Mouse (Mus musculus): ENCODE results near the gene BC067074. TPM values are rescaled to one million over a fixed set of nuclear protein-coding genes. Genes with fewer than 3 reads are reported as not detected.

BC067074 gene
- polyA plus RNA-seq, 1 experiment from 2014 or later: 0.89 TPM

- Histone ChIP-seq H3K27me3 (ENCODE audit: control insufficient read depth, insufficient read depth, low read length) (no peaks in the 10 kb centered on the region), H3K4me1 (replicated peaks; ENCODE audit: control insufficient read depth, insufficient read depth) (0 out of 2 replicates have a peak, but pooled peaks cover 2% of the 10 kb centered on the region), H3K36me3 (ENCODE audit: control insufficient read depth, insufficient read depth, low read length) (no peaks in the 10 kb centered on the region), H3K27ac (replicated peaks) (no peak overlapping the region), H3K9ac (ENCODE audit: low read length) (no peak overlapping the region), H3K4me3 (ENCODE audit: low read depth, low read length) (no peak overlapping the region), H3K9me3 (ENCODE audit: control insufficient read depth, low read length) (0 out of 2 replicates have a peak, but pooled peaks cover 2% of the 10 kb centered on the region), H3K4me2 (replicated peaks; ENCODE audit: low read depth) (no peak overlapping the region)
- DNase-seq (ENCODE audit: low spot score) (peak; percentile 4), ATAC-seq (ENCODE audit: low FRiP score, low TSS enrichment) (no peak)
- WGBS: 74% methylated on average over 12 of the region's 12 CpGs
- no peak for TF ChIP-seq EP300 (optimal IDR thresholded peaks at IDR 0.05)
- TF ChIP-seq CTCF (IDR thresholded peaks at IDR 0.05; ENCODE audit: low read depth): no peak
Observed at GRCm38 (mm10) chr13:113373291-113374083, 80.5 kb downstream of the BC067074 start.

DNA sequence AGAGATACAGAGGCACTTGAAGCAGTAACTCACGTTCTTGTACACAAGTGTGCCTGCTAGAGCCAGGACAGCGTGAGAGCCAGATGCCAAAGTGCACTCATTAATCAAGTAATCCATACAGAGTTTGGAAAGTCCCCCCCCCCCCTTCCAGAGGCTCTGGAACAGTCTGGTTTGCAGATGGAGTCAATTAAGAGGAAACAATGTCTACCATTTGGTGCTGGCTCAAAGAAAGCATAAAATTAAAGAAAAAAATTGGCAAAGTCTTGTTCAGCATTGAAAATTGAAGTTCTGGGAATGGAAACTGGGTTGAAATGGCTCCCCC, 81.1 kb downstream of the BC067074 start:
- ATAC-seq (ENCODE audit: low FRiP score, low TSS enrichment): no peak
- TF ChIP-seq CTCF (IDR thresholded peaks at IDR 0.05; ENCODE audit: low read depth): no peak
- no peak for TF ChIP-seq EP300 (optimal IDR thresholded peaks at IDR 0.05)
- Histone ChIP-seq H3K4me3 (ENCODE audit: low read depth, low read length) (no peak overlapping the region), H3K36me3 (ENCODE audit: control insufficient read depth, insufficient read depth, low read length) (no peaks in the 10 kb centered on the region), H3K9ac (ENCODE audit: low read length) (no peak overlapping the region), H3K9me3 (ENCODE audit: control insufficient read depth, low read length) (0 out of 2 replicates have a peak, but pooled peaks cover 2% of the 10 kb centered on the region), H3K4me1 (replicated peaks; ENCODE audit: control insufficient read depth, insufficient read depth) (0 out of 2 replicates have a peak, but pooled peaks cover 2% of the 10 kb centered on the region), H3K27ac (replicated peaks) (no peak overlapping the region), H3K4me2 (replicated peaks; ENCODE audit: low read depth) (no peak overlapping the region), H3K27me3 (ENCODE audit: control insufficient read depth, insufficient read depth, low read length) (no peaks in the 10 kb centered on the region)
- DNase-seq (ENCODE audit: low spot score): no peak
- WGBS: 38% methylated on average over 2 of the region's 2 CpGs

- WGBS: 89% methylated on average over 7 of the region's 7 CpGs
- H3K9me3 ChIP-seq (ENCODE audit: control insufficient read depth, low read length): 0 out of 2 replicates have a peak, but pooled peaks cover 2% of the 10 kb centered on the region
Observed at GRCm38 (mm10) chr13:113377631-113378030, 84.7 kb downstream of the BC067074 start.

DNA sequence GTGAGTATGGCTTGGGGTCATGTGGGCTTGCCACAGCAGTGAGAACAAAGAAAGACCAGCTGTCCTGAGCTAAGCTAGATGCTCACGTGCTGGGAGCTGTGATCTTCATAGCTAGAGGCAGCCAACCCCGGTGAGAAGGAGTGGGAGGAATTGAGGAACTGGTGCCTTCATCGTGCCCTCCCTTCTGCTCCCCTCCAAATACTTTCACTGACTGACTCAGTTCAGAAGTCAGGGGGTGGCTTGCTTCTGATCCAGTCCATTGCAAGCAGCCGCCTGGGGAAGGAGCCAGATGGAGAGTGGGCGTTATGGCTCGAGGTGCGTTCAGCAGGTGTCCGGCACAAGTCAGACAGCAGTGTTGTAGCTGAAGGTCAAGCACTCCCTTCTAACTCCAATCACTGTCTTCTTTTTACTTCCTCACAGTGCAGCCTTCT, 86.0 kb downstream of the BC067074 start:
- peak; percentile 13 for DNase-seq (ENCODE audit: low spot score)
- no peak overlapping the region for H3K4me2 ChIP-seq (replicated peaks; ENCODE audit: low read depth)
- TF ChIP-seq EP300 (optimal IDR thresholded peaks at IDR 0.05): no peak
- TF ChIP-seq CTCF (IDR thresholded peaks at IDR 0.05; ENCODE audit: low read depth): no peak
- no peaks in the 10 kb centered on the region for H3K4me1 ChIP-seq (replicated peaks; ENCODE audit: control insufficient read depth, insufficient read depth)
- no peaks in the 10 kb centered on the region for H3K9me3 ChIP-seq (ENCODE audit: control insufficient read depth, low read length)
- H3K36me3 ChIP-seq (ENCODE audit: control insufficient read depth, insufficient read depth, low read length): no peaks in the 10 kb centered on the region
- H3K27ac ChIP-seq (replicated peaks): no peak overlapping the region
- no peak overlapping the region for H3K9ac ChIP-seq (ENCODE audit: low read length)
- no peak for ATAC-seq (ENCODE audit: low FRiP score, low TSS enrichment)
- no peaks in the 10 kb centered on the region for H3K27me3 ChIP-seq (ENCODE audit: control insufficient read depth, insufficient read depth, low read length)
- 78% methylated on average over 8 of the region's 8 CpGs for WGBS
- no peak overlapping the region for H3K4me3 ChIP-seq (ENCODE audit: low read depth, low read length)

More at GRCm38 (mm10) chr13:113377631-113378030, 84.7 kb downstream of the BC067074 start:
- no peak for ATAC-seq (ENCODE audit: low FRiP score, low TSS enrichment)
- Histone ChIP-seq H3K4me1 (replicated peaks; ENCODE audit: control insufficient read depth, insufficient read depth) (no peaks in the 10 kb centered on the region), H3K4me3 (ENCODE audit: low read depth, low read length) (no peak overlapping the region), H3K4me2 (replicated peaks; ENCODE audit: low read depth) (no peak overlapping the region), H3K36me3 (ENCODE audit: control insufficient read depth, insufficient read depth, low read length) (no peaks in the 10 kb centered on the region), H3K9ac (ENCODE audit: low read length) (no peak overlapping the region), H3K27ac (replicated peaks) (no peak overlapping the region), H3K27me3 (ENCODE audit: control insufficient read depth, insufficient read depth, low read length) (no peaks in the 10 kb centered on the region)
- DNase-seq (ENCODE audit: low spot score): no peak
- TF ChIP-seq CTCF (IDR thresholded peaks at IDR 0.05; ENCODE audit: low read depth) (no peak), EP300 (optimal IDR thresholded peaks at IDR 0.05) (no peak)

GRCm38 (mm10) chr13:113379766-113380309, 86.9 kb downstream of the BC067074 start:
- H3K36me3 ChIP-seq (ENCODE audit: control insufficient read depth, insufficient read depth, low read length): no peaks in the 10 kb centered on the region
- DNase-seq (ENCODE audit: low spot score) (peak; percentile 5), ATAC-seq (ENCODE audit: low FRiP score, low TSS enrichment) (no peak)
- TF ChIP-seq CTCF (IDR thresholded peaks at IDR 0.05; ENCODE audit: low read depth): no peak
- TF ChIP-seq EP300 (optimal IDR thresholded peaks at IDR 0.05): no peak
- no peak overlapping the region for H3K4me2 ChIP-seq (replicated peaks; ENCODE audit: low read depth)
- no peaks in the 10 kb centered on the region for H3K9me3 ChIP-seq (ENCODE audit: control insufficient read depth, low read length)
- no peak overlapping the region for H3K9ac ChIP-seq (ENCODE audit: low read length)
- no peak overlapping the region for H3K27ac ChIP-seq (replicated peaks)
- WGBS: 44% methylated on average over 6 of the region's 6 CpGs
- no peaks in the 10 kb centered on the region for H3K27me3 ChIP-seq (ENCODE audit: control insufficient read depth, insufficient read depth, low read length)
- H3K4me1 ChIP-seq (replicated peaks; ENCODE audit: control insufficient read depth, insufficient read depth): no peaks in the 10 kb centered on the region
- no peak overlapping the region for H3K4me3 ChIP-seq (ENCODE audit: low read depth, low read length)

- Histone ChIP-seq H3K27me3 (ENCODE audit: control insufficient read depth, insufficient read depth, low read length) (no peaks in the 10 kb centered on the region), H3K9me3 (ENCODE audit: control insufficient read depth, low read length) (no peaks in the 10 kb centered on the region), H3K36me3 (ENCODE audit: control insufficient read depth, insufficient read depth, low read length) (no peaks in the 10 kb centered on the region), H3K4me2 (replicated peaks; ENCODE audit: low read depth) (no peak overlapping the region), H3K4me1 (replicated peaks; ENCODE audit: control insufficient read depth, insufficient read depth) (no peaks in the 10 kb centered on the region), H3K9ac (ENCODE audit: low read length) (no peak overlapping the region), H3K4me3 (ENCODE audit: low read depth, low read length) (no peak overlapping the region), H3K27ac (replicated peaks) (no peak overlapping the region)
- WGBS: 87% methylated on average over 1 of the region's 1 CpGs
- no peak for DNase-seq (ENCODE audit: low spot score)
- ATAC-seq (ENCODE audit: low FRiP score, low TSS enrichment): no peak
- no peak for TF ChIP-seq CTCF (IDR thresholded peaks at IDR 0.05; ENCODE audit: low read depth)
- TF ChIP-seq EP300 (optimal IDR thresholded peaks at IDR 0.05): no peak
Observed at GRCm38 (mm10) chr13:113381710-113382109, 88.8 kb downstream of the BC067074 start.
